Mouse (Mus musculus): ENCODE data around the gene Tenm4. TPM values are rescaled to one million over a fixed set of nuclear protein-coding genes. Genes with fewer than 3 reads are reported as not detected.

The Tenm4 gene
- polyA plus RNA-seq, 1 experiment from 2014 or later, result 14.3 TPM

DNA sequence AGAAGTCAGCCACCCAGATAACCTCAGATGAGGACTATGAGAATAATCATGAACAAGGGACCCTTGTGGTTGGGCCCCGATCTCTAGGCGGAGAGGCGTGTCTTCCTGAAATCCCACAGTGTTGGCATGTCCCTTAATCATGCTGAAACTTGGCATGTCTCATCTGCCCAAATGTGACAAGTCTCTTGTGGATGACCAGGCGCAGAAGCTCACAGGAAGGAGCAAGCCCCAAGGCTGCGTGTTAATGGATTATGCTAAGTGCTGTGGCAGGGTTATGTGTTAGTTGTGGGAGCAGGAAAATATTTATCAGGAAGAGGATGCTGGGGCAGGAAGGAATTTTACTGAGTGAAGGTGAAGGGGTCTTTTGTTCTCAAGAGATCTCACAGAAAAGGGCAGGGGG is 642.0 kb downstream of the Tenm4 start:
- peak overlapping the region; percentile 83 for H3K27ac ChIP-seq (ENCODE audit: low read length)
- peaks cover 10% of the 10 kb centered on the region for H3K4me1 ChIP-seq (ENCODE audit: control insufficient read depth, insufficient read depth, low read length)
- H3K9ac ChIP-seq (ENCODE audit: low read depth, low read length), result no peak overlapping the region
- ATAC-seq, result peak; percentile 35
- no peak overlapping the region for H3K4me2 ChIP-seq (ENCODE audit: low read depth, low read length)
- H3K27me3 ChIP-seq (replicated peaks; ENCODE audit: control insufficient read depth, insufficient read depth, low read length), result no peaks in the 10 kb centered on the region
- H3K4me3 ChIP-seq (ENCODE audit: low read length), result no peak overlapping the region
- H3K36me3 ChIP-seq (ENCODE audit: control insufficient read depth, insufficient read depth, low read length), result no peaks in the 10 kb centered on the region
- no peaks in the 10 kb centered on the region for H3K9me3 ChIP-seq (ENCODE audit: control insufficient read depth, low read length)
- 45% methylated on average over 5 of the region's 5 CpGs for WGBS

- no peak overlapping the region for H3K4me2 ChIP-seq (ENCODE audit: low read depth, low read length)
- WGBS, result 54% methylated on average over 9 of the region's 9 CpGs
- peak overlapping the region; percentile 83 for H3K27ac ChIP-seq (ENCODE audit: low read length)
- ATAC-seq, result peak; percentile 84
- H3K27me3 ChIP-seq (replicated peaks; ENCODE audit: control insufficient read depth, insufficient read depth, low read length), result no peaks in the 10 kb centered on the region
- H3K9ac ChIP-seq (ENCODE audit: low read depth, low read length), result no peak overlapping the region
- H3K36me3 ChIP-seq (ENCODE audit: control insufficient read depth, insufficient read depth, low read length), result no peaks in the 10 kb centered on the region
- H3K9me3 ChIP-seq (ENCODE audit: control insufficient read depth, low read length), result no peaks in the 10 kb centered on the region
- H3K4me3 ChIP-seq (ENCODE audit: low read length), result no peak overlapping the region
- peaks cover 10% of the 10 kb centered on the region for H3K4me1 ChIP-seq (ENCODE audit: control insufficient read depth, insufficient read depth, low read length)
These were observed 642.7 kb downstream of the Tenm4 start for GRCm38 (mm10) chr7:96813497-96814400.

DNA sequence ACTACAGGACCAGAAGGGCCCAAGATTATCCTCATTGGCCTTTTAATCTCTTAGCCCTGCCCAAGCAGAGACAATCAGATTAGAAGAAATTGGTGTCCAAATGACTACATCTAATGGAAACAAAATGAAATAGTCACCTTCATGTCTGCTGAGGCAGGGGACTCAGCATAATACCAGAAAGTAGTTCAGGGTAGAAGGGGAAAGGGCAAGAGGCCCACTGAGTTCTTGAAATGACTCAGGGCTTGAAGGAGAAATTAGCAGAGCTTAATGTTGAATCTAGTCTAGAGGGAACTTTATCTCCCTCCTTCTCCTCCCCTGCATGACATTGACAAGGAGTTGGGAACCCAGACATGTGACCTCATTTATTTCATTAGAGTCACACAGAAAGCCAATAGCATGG is 643.5 kb downstream of the Tenm4 start:
- Histone ChIP-seq H3K4me1 (ENCODE audit: control insufficient read depth, insufficient read depth, low read length) (peaks cover 10% of the 10 kb centered on the region), H3K4me2 (ENCODE audit: low read depth, low read length) (no peak overlapping the region), H3K27me3 (replicated peaks; ENCODE audit: control insufficient read depth, insufficient read depth, low read length) (no peaks in the 10 kb centered on the region), H3K27ac (ENCODE audit: low read length) (peak overlapping the region; percentile 81), H3K36me3 (ENCODE audit: control insufficient read depth, insufficient read depth, low read length) (no peaks in the 10 kb centered on the region), H3K4me3 (ENCODE audit: low read length) (no peak overlapping the region), H3K9me3 (ENCODE audit: control insufficient read depth, low read length) (no peaks in the 10 kb centered on the region), H3K9ac (ENCODE audit: low read depth, low read length) (no peak overlapping the region)
- no peak for ATAC-seq

DNA sequence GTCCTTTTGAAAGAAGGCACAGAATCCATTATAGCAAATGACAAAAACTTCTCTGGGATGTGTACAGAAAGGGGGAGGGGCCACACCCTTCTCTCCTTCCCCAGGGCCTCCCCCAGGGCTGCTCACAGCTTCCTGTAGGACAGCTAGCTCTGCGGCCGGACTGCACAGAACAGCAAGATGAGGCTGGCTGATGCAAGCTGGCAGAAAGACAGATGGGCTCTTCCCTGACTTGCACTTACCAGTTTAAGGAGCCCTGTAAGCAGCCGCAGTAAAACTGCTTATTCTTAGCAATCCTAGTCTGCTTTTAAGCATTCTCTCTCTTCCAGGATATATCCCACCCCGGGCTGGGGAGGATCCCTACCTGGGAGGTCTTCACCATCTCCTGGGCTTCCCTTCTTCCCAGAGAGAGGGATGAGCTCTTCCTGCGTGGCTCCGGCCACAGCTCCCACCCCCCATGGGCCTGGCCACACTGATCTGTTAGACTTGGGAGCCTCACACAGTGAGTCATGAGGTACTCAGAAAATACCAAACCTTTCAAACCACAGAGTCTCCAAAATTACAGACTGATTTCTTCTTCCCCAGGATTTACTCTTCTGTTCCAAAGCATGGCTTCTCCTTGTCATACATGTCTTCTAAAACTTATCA is 646.1 kb downstream of the Tenm4 start:
- Histone ChIP-seq H3K27ac (ENCODE audit: low read length) (peak overlapping the region; percentile 78), H3K4me2 (ENCODE audit: low read depth, low read length) (0 out of 2 replicates have a peak overlapping the region, but pooled peaks have one; percentile 9)
- 26% methylated on average over 6 of the region's 6 CpGs for WGBS

GRCm38 (mm10) chr7:96818236-96818916 is 647.3 kb downstream of the Tenm4 start:
- Histone ChIP-seq H3K4me1 (ENCODE audit: control insufficient read depth, insufficient read depth, low read length) (peaks cover 8% of the 10 kb centered on the region), H3K9me3 (ENCODE audit: control insufficient read depth, low read length) (no peaks in the 10 kb centered on the region), H3K27ac (ENCODE audit: low read length) (no peak overlapping the region), H3K4me3 (ENCODE audit: low read length) (no peak overlapping the region), H3K9ac (ENCODE audit: low read depth, low read length) (no peak overlapping the region), H3K4me2 (ENCODE audit: low read depth, low read length) (no peak overlapping the region), H3K27me3 (replicated peaks; ENCODE audit: control insufficient read depth, insufficient read depth, low read length) (no peaks in the 10 kb centered on the region), H3K36me3 (ENCODE audit: control insufficient read depth, insufficient read depth, low read length) (no peaks in the 10 kb centered on the region)
- no peak for ATAC-seq
- 88% methylated on average over 6 of the region's 6 CpGs for WGBS

More for the DNA sequence above, 646.1 kb downstream of the Tenm4 start:
- ATAC-seq, result peak; percentile 78
- H3K36me3 ChIP-seq (ENCODE audit: control insufficient read depth, insufficient read depth, low read length), result no peaks in the 10 kb centered on the region
- H3K9me3 ChIP-seq (ENCODE audit: control insufficient read depth, low read length), result no peaks in the 10 kb centered on the region
- H3K27me3 ChIP-seq (replicated peaks; ENCODE audit: control insufficient read depth, insufficient read depth, low read length), result no peaks in the 10 kb centered on the region
- no peak overlapping the region for H3K4me3 ChIP-seq (ENCODE audit: low read length)
- H3K9ac ChIP-seq (ENCODE audit: low read depth, low read length), result peak overlapping the region; percentile 57
- H3K4me1 ChIP-seq (ENCODE audit: control insufficient read depth, insufficient read depth, low read length), result peaks cover 10% of the 10 kb centered on the region

GRCm38 (mm10) chr7:96819538-96819937 is 648.5 kb downstream of the Tenm4 start:
- Histone ChIP-seq H3K4me1 (ENCODE audit: control insufficient read depth, insufficient read depth, low read length) (peaks cover 8% of the 10 kb centered on the region), H3K27ac (ENCODE audit: low read length) (no peak overlapping the region), H3K9ac (ENCODE audit: low read depth, low read length) (no peak overlapping the region), H3K9me3 (ENCODE audit: control insufficient read depth, low read length) (no peaks in the 10 kb centered on the region), H3K36me3 (ENCODE audit: control insufficient read depth, insufficient read depth, low read length) (no peaks in the 10 kb centered on the region), H3K4me3 (ENCODE audit: low read length) (no peak overlapping the region), H3K4me2 (ENCODE audit: low read depth, low read length) (no peak overlapping the region), H3K27me3 (replicated peaks; ENCODE audit: control insufficient read depth, insufficient read depth, low read length) (no peaks in the 10 kb centered on the region)
- 63% methylated on average over 3 of the region's 3 CpGs for WGBS
- ATAC-seq, result no peak

- Histone ChIP-seq H3K4me1 (ENCODE audit: control insufficient read depth, insufficient read depth, low read length) (peaks cover 8% of the 10 kb centered on the region), H3K4me2 (ENCODE audit: low read depth, low read length) (no peak overlapping the region), H3K4me3 (ENCODE audit: low read length) (no peak overlapping the region), H3K9me3 (ENCODE audit: control insufficient read depth, low read length) (no peaks in the 10 kb centered on the region), H3K36me3 (ENCODE audit: control insufficient read depth, insufficient read depth, low read length) (no peaks in the 10 kb centered on the region), H3K9ac (ENCODE audit: low read depth, low read length) (no peak overlapping the region), H3K27me3 (replicated peaks; ENCODE audit: control insufficient read depth, insufficient read depth, low read length) (no peaks in the 10 kb centered on the region), H3K27ac (ENCODE audit: low read length) (no peak overlapping the region)
- no peak for ATAC-seq
- WGBS, result 58% methylated on average over 6 of the region's 6 CpGs
These were observed 649.3 kb downstream of the Tenm4 start for GRCm38 (mm10) chr7:96820343-96820742.

DNA sequence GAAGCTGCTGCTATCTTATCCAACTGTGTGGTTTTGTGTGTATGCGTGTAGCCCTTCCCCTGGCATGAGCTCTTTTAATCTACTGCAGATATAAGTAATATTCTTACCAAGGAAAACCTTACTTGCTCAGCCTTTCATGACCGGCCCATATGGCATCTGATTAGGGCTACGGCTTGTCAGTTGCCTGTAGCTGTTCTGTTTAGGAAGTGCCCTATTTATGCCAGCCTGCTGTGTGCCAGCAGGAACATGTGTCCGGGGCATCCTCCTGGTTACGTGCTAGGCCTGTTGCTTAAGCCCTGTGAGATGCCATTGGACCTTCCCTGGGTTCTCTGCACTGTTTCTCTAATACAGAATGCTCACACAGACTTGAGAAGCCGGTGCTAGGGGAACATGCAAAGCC is 655.1 kb downstream of the Tenm4 start:
- no peaks in the 10 kb centered on the region for H3K36me3 ChIP-seq (ENCODE audit: control insufficient read depth, insufficient read depth, low read length)
- 92% methylated on average over 6 of the region's 6 CpGs for WGBS
- no peak for ATAC-seq

GRCm38 (mm10) chr7:96826672-96827071 is 655.6 kb downstream of the Tenm4 start:
- H3K4me3 ChIP-seq (ENCODE audit: low read length), result no peak overlapping the region
- H3K9ac ChIP-seq (ENCODE audit: low read depth, low read length), result no peak overlapping the region
- no peak overlapping the region for H3K4me2 ChIP-seq (ENCODE audit: low read depth, low read length)
- H3K4me1 ChIP-seq (ENCODE audit: control insufficient read depth, insufficient read depth, low read length), result no peaks in the 10 kb centered on the region
- no peak overlapping the region for H3K27ac ChIP-seq (ENCODE audit: low read length)
- no peak for ATAC-seq
- WGBS, result 88% methylated on average over 6 of the region's 6 CpGs
- no peaks in the 10 kb centered on the region for H3K27me3 ChIP-seq (replicated peaks; ENCODE audit: control insufficient read depth, insufficient read depth, low read length)
- no peaks in the 10 kb centered on the region for H3K36me3 ChIP-seq (ENCODE audit: control insufficient read depth, insufficient read depth, low read length)
- no peaks in the 10 kb centered on the region for H3K9me3 ChIP-seq (ENCODE audit: control insufficient read depth, low read length)

More for the DNA sequence above, 655.1 kb downstream of the Tenm4 start:
- Histone ChIP-seq H3K9me3 (ENCODE audit: control insufficient read depth, low read length) (no peaks in the 10 kb centered on the region), H3K4me3 (ENCODE audit: low read length) (no peak overlapping the region), H3K27me3 (replicated peaks; ENCODE audit: control insufficient read depth, insufficient read depth, low read length) (no peaks in the 10 kb centered on the region), H3K27ac (ENCODE audit: low read length) (no peak overlapping the region), H3K4me1 (ENCODE audit: control insufficient read depth, insufficient read depth, low read length) (no peaks in the 10 kb centered on the region), H3K9ac (ENCODE audit: low read depth, low read length) (no peak overlapping the region), H3K4me2 (ENCODE audit: low read depth, low read length) (no peak overlapping the region)

All from intestine, embryonic 16.5 days (tissue).